Mouse (Mus musculus): ENCODE results near the gene Csk. TPM values are rescaled to one million over a fixed set of nuclear protein-coding genes. Genes with fewer than 3 reads are reported as not detected.

Csk gene
- total and polyA plus RNA-seq, 2 experiments from 2014 or later = 10.8 to 54.2 TPM

GRCm38 (mm10) chr9:57627191-57627590 lies 26.2 kb downstream of the Csk start:
- Histone ChIP-seq H3K27me3 (ENCODE audit: control insufficient read depth, insufficient read depth, low read length) (no peaks in the 10 kb centered on the region), H3K4me1 (ENCODE audit: control insufficient read depth, insufficient read depth) (no peaks in the 10 kb centered on the region), H3K36me3 (replicated peaks; ENCODE audit: control insufficient read depth, insufficient read depth, low read length) (peaks cover 66% of the 10 kb centered on the region), H3K4me3 (ENCODE audit: low read depth, low read length) (no peak overlapping the region), H3K4me2 (ENCODE audit: low read depth, low read length) (no peak overlapping the region), H3K9me3 (replicated peaks; ENCODE audit: control insufficient read depth, low read length) (no peaks in the 10 kb centered on the region), H3K9ac (replicated peaks; ENCODE audit: low read depth, low read length) (no peak overlapping the region), H3K27ac (ENCODE audit: low read depth) (no peak overlapping the region)
- ATAC-seq (ENCODE audit: insufficient read depth, low read depth) = no peak
- DNase-seq (ENCODE audit: low spot score) = no peak
- 88% methylated on average over 17 of the region's 17 CpGs for WGBS
- TF ChIP-seq EP300 (IDR thresholded peaks at IDR 0.05; ENCODE audit: low read depth) (no peak), CTCF (IDR thresholded peaks at IDR 0.05; ENCODE audit: low read depth) (no peak)

GRCm38 (mm10) chr9:57625674-57626500 lies 27.5 kb downstream of the Csk start:
- H3K36me3 ChIP-seq (replicated peaks; ENCODE audit: control insufficient read depth, insufficient read depth, low read length) = peaks cover 59% of the 10 kb centered on the region
- H3K4me1 ChIP-seq (ENCODE audit: control insufficient read depth, insufficient read depth) = no peaks in the 10 kb centered on the region
- 81% methylated on average over 15 of the region's 15 CpGs for WGBS
- no peak overlapping the region for H3K4me3 ChIP-seq (ENCODE audit: low read depth, low read length)
- H3K4me2 ChIP-seq (ENCODE audit: low read depth, low read length) = no peak overlapping the region
- ATAC-seq (ENCODE audit: insufficient read depth, low read depth) = no peak
- no peaks in the 10 kb centered on the region for H3K27me3 ChIP-seq (ENCODE audit: control insufficient read depth, insufficient read depth, low read length)
- no peak for TF ChIP-seq CTCF (IDR thresholded peaks at IDR 0.05; ENCODE audit: low read depth)
- no peak for TF ChIP-seq EP300 (IDR thresholded peaks at IDR 0.05; ENCODE audit: low read depth)
- H3K9me3 ChIP-seq (replicated peaks; ENCODE audit: control insufficient read depth, low read length) = no peaks in the 10 kb centered on the region
- no peak overlapping the region for H3K27ac ChIP-seq (ENCODE audit: low read depth)
- no peak overlapping the region for H3K9ac ChIP-seq (replicated peaks; ENCODE audit: low read depth, low read length)
- no peak for DNase-seq (ENCODE audit: low spot score)

- Histone ChIP-seq H3K4me3 (ENCODE audit: low read depth, low read length) (no peak overlapping the region), H3K9me3 (replicated peaks; ENCODE audit: control insufficient read depth, low read length) (no peaks in the 10 kb centered on the region), H3K36me3 (replicated peaks; ENCODE audit: control insufficient read depth, insufficient read depth, low read length) (peaks cover 44% of the 10 kb centered on the region), H3K4me1 (ENCODE audit: control insufficient read depth, insufficient read depth) (no peaks in the 10 kb centered on the region), H3K27me3 (ENCODE audit: control insufficient read depth, insufficient read depth, low read length) (no peaks in the 10 kb centered on the region), H3K4me2 (ENCODE audit: low read depth, low read length) (no peak overlapping the region), H3K9ac (replicated peaks; ENCODE audit: low read depth, low read length) (no peak overlapping the region), H3K27ac (ENCODE audit: low read depth) (no peak overlapping the region)
- DNase-seq (ENCODE audit: low spot score) (no peak), ATAC-seq (ENCODE audit: insufficient read depth, low read depth) (no peak)
- 89% methylated on average over 7 of the region's 7 CpGs for WGBS
- TF ChIP-seq EP300 (IDR thresholded peaks at IDR 0.05; ENCODE audit: low read depth) (no peak), CTCF (IDR thresholded peaks at IDR 0.05; ENCODE audit: low read depth) (no peak)
Observed at GRCm38 (mm10) chr9:57624295-57624694, 29.1 kb downstream of the Csk start.

GRCm38 (mm10) chr9:57620674-57621073 lies 32.8 kb downstream of the Csk start, which contains the start of gene Lman1l:
Gene Lman1l, minus strand, starts transcription at chr9:57620774.
- H3K27ac ChIP-seq (ENCODE audit: low read depth) = no peak within 1 kb of the TSS
- H3K27me3 ChIP-seq (ENCODE audit: control insufficient read depth, insufficient read depth, low read length) = no peaks in the 10 kb centered on the region
- WGBS = 91% methylated on average over 5 of the region's 5 CpGs
- no peak for ATAC-seq (ENCODE audit: insufficient read depth, low read depth)
- H3K4me2 ChIP-seq (ENCODE audit: low read depth, low read length) = no peak within 1 kb of the TSS
- TF ChIP-seq EP300 (IDR thresholded peaks at IDR 0.05; ENCODE audit: low read depth) = no peak
- TF ChIP-seq CTCF (IDR thresholded peaks at IDR 0.05; ENCODE audit: low read depth) = no peak
- H3K9me3 ChIP-seq (replicated peaks; ENCODE audit: control insufficient read depth, low read length) = no peaks in the 10 kb centered on the region
- no peaks in the 10 kb centered on the region for H3K4me1 ChIP-seq (ENCODE audit: control insufficient read depth, insufficient read depth)
- peaks cover 10% of the 10 kb centered on the region for H3K36me3 ChIP-seq (replicated peaks; ENCODE audit: control insufficient read depth, insufficient read depth, low read length)
- H3K4me3 ChIP-seq (ENCODE audit: low read depth, low read length) = no peak within 1 kb of the TSS
- no peak within 1 kb of the TSS for H3K9ac ChIP-seq (replicated peaks; ENCODE audit: low read depth, low read length)
- no peak for DNase-seq (ENCODE audit: low spot score)

- ATAC-seq (ENCODE audit: insufficient read depth, low read depth) = no peak
- Histone ChIP-seq H3K9me3 (replicated peaks; ENCODE audit: control insufficient read depth, low read length) (no peaks in the 10 kb centered on the region), H3K36me3 (replicated peaks; ENCODE audit: control insufficient read depth, insufficient read depth, low read length) (no peaks in the 10 kb centered on the region), H3K27ac (ENCODE audit: low read depth) (no peak overlapping the region), H3K4me2 (ENCODE audit: low read depth, low read length) (no peak overlapping the region), H3K4me3 (ENCODE audit: low read depth, low read length) (no peak overlapping the region), H3K27me3 (ENCODE audit: control insufficient read depth, insufficient read depth, low read length) (no peaks in the 10 kb centered on the region), H3K9ac (replicated peaks; ENCODE audit: low read depth, low read length) (no peak overlapping the region), H3K4me1 (ENCODE audit: control insufficient read depth, insufficient read depth) (0 out of 2 replicates have a peak, but pooled peaks cover 4% of the 10 kb centered on the region)
- WGBS = 62% methylated on average over 8 of the region's 8 CpGs
- DNase-seq (ENCODE audit: low spot score) = no peak
- TF ChIP-seq CTCF (IDR thresholded peaks at IDR 0.05; ENCODE audit: low read depth) (no peak), EP300 (IDR thresholded peaks at IDR 0.05; ENCODE audit: low read depth) (no peak)
Observed at GRCm38 (mm10) chr9:57618854-57619253, 34.6 kb downstream of the Csk start.
